Mouse (Mus musculus): ENCODE data around the gene Carhsp1.

DNA sequence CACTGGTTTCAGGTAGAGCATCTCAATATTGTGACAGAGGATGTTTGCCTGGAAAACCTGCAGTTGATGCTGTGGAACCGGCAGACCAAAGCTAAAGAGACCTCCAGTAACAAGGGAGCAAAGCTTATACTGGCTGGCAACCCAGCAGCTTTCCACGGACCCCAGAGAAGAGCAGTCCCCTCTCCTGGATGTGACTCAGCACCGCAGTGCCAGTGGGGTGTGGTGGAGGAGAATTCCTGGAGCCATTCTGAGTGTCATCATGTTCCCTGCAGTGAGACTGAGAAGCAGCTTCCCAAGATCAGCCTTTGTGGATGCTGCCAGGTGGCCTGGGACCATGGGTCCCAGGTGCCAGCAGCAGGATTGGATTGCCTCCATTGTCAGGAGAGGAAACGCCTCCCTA lies 58.9 kb downstream of the Carhsp1 start:
- no peak for TF ChIP-seq CTCF (IDR thresholded peaks at IDR 0.05)
- TF ChIP-seq EP300 (IDR thresholded peaks at IDR 0.05) = no peak
